Mouse (Mus musculus) heart, embryonic 15.5 days (tissue): Measurements from ENCODE around the gene Efhc1. TPM values are rescaled to one million over a fixed set of nuclear protein-coding genes. Genes with fewer than 3 reads are reported as not detected.
A peak's percentile ranks its signal among the peaks of the same experiment; 100 is the strongest.

Experiments used
- ATAC-seq: fragments of 200-750 bp; cut with Nextera tagmentation; replicated peaks from 2 replicates; pipeline ENCODE4 v1.8.0; 2017; ENCODE audit warnings: low read depth, moderate TSS enrichment; ENCODE audit not compliant: insufficient number of reproducible peaks, insufficient read depth, low FRiP score
- H3K27ac ChIP-seq: fragments of 300-500 bp; sonication (generic); 2 replicates; pipeline ENCODE4 v1.5.1; 2015; ENCODE audit warnings: mild to moderate bottlenecking, inconsistent platforms
- H3K27me3 ChIP-seq: fragments of 300-500 bp; sonication (generic); 2 replicates; pipeline ENCODE4 v1.6.1; 2015; ENCODE audit warnings: inconsistent platforms
- H3K36me3 ChIP-seq: fragments of 300-500 bp; sonication (generic); 2 replicates; pipeline ENCODE4 v1.6.1; 2015; ENCODE audit warnings: mild to moderate bottlenecking, inconsistent platforms
- H3K4me1 ChIP-seq: fragments of 300-500 bp; sonication (generic); replicated peaks from 2 replicates; pipeline ENCODE4 v1.6.1; 2015; ENCODE audit warnings: inconsistent platforms
- H3K4me2 ChIP-seq: fragments of 300-500 bp; sonication (generic); 2 replicates; pipeline ENCODE4 v1.6.1; 2015; ENCODE audit warnings: inconsistent platforms, mild to moderate bottlenecking, moderate library complexity
- H3K4me3 ChIP-seq: fragments of 300-500 bp; sonication (generic); 2 replicates; pipeline ENCODE4 v1.5.1; 2015; ENCODE audit warnings: mild to moderate bottlenecking, inconsistent platforms
- H3K9ac ChIP-seq: fragments of 300-500 bp; sonication (generic); 2 replicates; pipeline ENCODE4 v1.6.1; 2015; ENCODE audit warnings: mild to moderate bottlenecking, inconsistent platforms
- H3K9me3 ChIP-seq: fragments of 300-500 bp; sonication (generic); replicated peaks from 2 replicates; pipeline ENCODE4 v1.6.1; 2016; ENCODE audit warnings: inconsistent platforms
- WGBS: fragments of 180-500 bp; shearing (Covaris S2); methylation state at CpG from one replicate; pipeline ENCODE4 v1.1.7; 2015; ENCODE audit warnings: mixed read lengths; 5-methylcytosine and 5-hydroxymethylcytosine counted together
- polyA plus RNA-seq: library from polyadenylated mRNA; unstranded; fragments of >200 nt; fragmentation: Nextera tagmentation; extraction: Ambion mirVana; gene quantifications from 2 replicates; pipeline ENCODE4 v1.2.1, GENCODE M21; 2015

Efhc1 gene
- polyA plus RNA-seq = 1.6 and 2.0 TPM in 2 replicates

DNA sequence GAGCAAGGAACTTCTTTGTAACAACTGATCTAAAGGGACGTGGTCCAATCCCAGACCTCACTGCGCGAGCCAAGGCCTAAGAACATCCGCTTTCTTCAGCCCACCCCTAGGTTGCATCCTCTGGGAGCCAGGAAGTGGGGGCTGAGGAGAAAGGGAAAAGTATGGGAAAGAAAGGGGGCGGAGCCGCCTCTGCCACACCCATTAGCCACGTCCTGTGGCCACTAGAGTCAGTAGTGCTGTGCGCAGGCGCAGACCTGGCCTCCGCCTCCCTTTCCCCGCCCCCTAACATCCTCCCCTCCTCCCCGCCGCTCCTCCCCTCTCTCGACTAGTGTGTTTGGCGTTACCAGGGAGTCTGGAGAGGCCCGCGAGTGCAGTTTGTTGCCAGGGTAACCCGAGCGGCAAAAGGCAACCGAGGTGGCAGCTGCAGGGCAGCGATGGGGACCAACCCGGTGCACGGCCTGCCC, at the start of gene Efhc1:
Gene Efhc1, plus strand, starts transcription at position 327 of the 464 bp plus-strand sequence.
- Histone ChIP-seq H3K4me2 (peak within 1 kb of the TSS; percentile 81), H3K9me3 (no peaks in the 10 kb centered on the region), H3K4me3 (peak within 1 kb of the TSS; percentile 64), H3K27ac (peak within 1 kb of the TSS; percentile 69), H3K27me3 (no peaks in the 10 kb centered on the region), H3K9ac (peak within 1 kb of the TSS; percentile 60), H3K4me1 (peaks cover 4% of the 10 kb centered on the region), H3K36me3 (no peaks in the 10 kb centered on the region)
- 4% methylated on average over 23 of the region's 23 CpGs for WGBS
- peak; percentile 97 for ATAC-seq

DNA sequence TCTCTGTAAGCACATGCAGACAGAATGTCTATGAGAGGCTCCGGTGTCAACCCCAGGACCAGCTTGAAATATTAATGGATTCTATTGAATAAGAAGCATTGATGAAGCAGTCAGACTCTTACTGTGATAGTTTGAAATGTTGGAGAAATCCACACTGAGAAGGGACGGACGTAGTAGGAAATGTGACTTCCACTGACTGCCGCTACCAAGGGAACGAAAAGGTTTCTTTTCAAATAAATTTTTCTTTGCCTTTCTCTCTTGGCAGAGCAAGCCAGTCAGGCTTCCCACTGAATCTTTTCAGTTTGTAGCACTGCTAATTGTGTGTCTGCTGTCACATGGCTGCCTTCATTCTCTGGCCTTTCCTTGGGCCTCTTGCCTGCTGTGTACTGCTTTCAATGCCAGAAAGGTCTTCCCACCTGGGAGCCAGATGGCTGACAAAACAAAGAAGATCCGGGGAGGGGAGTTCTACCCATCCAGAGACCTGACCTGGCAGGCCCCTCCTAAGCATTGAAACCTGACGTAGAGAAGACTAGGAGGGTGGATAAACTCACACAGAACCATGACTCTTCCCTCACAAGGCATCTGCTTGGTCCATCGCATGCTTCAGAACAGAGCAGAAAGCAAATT, 45.8 kb upstream of the Efhc1 start:
- Histone ChIP-seq H3K9me3 (no peaks in the 10 kb centered on the region), H3K9ac (no peak overlapping the region), H3K4me3 (no peak overlapping the region), H3K27me3 (no peaks in the 10 kb centered on the region), H3K4me1 (no peaks in the 10 kb centered on the region), H3K4me2 (no peak overlapping the region), H3K36me3 (no peaks in the 10 kb centered on the region), H3K27ac (no peak overlapping the region)
- WGBS = 86% methylated on average over 8 of the region's 8 CpGs
- ATAC-seq = no peak

- Histone ChIP-seq H3K4me3 (no peak overlapping the region), H3K27ac (no peak overlapping the region), H3K36me3 (no peaks in the 10 kb centered on the region), H3K4me1 (no peaks in the 10 kb centered on the region), H3K27me3 (no peaks in the 10 kb centered on the region), H3K4me2 (no peak overlapping the region), H3K9me3 (no peaks in the 10 kb centered on the region), H3K9ac (no peak overlapping the region)
- no peak for ATAC-seq
- 85% methylated on average over 9 of the region's 9 CpGs for WGBS
Measured at GRCm38 (mm10) chr1:20906128-20906515, 45.3 kb upstream of the Efhc1 start.

- Histone ChIP-seq H3K4me1 (peaks cover 3% of the 10 kb centered on the region; the same call in 1 of the 2 replicates), H3K9ac (no peak overlapping the region), H3K27ac (no peak overlapping the region), H3K4me3 (no peak overlapping the region), H3K4me2 (no peak overlapping the region), H3K27me3 (no peaks in the 10 kb centered on the region), H3K9me3 (no peaks in the 10 kb centered on the region), H3K36me3 (no peaks in the 10 kb centered on the region)
- no peak for ATAC-seq
- 61% methylated on average over 4 of the region's 4 CpGs for WGBS
Measured at GRCm38 (mm10) chr1:20908541-20908940, 42.9 kb upstream of the Efhc1 start.

DNA sequence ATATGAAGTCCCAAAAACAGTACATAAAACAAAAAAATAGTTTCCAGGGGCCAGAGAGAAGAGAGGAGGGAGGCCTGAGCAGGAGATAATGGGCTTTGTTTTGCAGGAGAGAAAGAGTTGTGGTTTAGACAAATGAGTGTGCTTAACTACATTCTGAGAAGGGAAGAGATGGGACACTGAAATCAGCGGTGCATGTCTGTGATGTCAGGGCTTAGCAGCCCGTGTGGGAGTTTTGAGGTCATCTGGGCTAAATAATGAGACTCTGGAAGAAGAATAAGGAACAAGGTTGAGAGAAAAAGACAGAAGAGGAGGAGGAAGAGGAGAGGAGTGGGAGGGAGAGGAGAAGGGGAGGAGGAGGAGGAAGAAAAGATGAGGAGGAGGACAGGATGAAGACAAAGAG, 39.3 kb upstream of the Efhc1 start:
- H3K27ac ChIP-seq = no peak overlapping the region
- WGBS = 37% methylated on average over 2 of the region's 2 CpGs
- H3K9me3 ChIP-seq = no peaks in the 10 kb centered on the region
- H3K9ac ChIP-seq = no peak overlapping the region
- H3K36me3 ChIP-seq = no peaks in the 10 kb centered on the region
- peaks cover 3% of the 10 kb centered on the region; the same call in 1 of the 2 replicates for H3K4me1 ChIP-seq
- no peak overlapping the region for H3K4me2 ChIP-seq
- ATAC-seq = no peak
- H3K4me3 ChIP-seq = no peak overlapping the region
- no peaks in the 10 kb centered on the region for H3K27me3 ChIP-seq

- Histone ChIP-seq H3K27me3 (no peaks in the 10 kb centered on the region), H3K4me1 (peaks cover 3% of the 10 kb centered on the region; the same call in 1 of the 2 replicates), H3K4me2 (0 out of 2 replicates have a peak overlapping the region, but pooled peaks have one; percentile 25), H3K9me3 (no peaks in the 10 kb centered on the region), H3K27ac (no peak overlapping the region), H3K36me3 (no peaks in the 10 kb centered on the region), H3K4me3 (no peak overlapping the region), H3K9ac (no peak overlapping the region)
- 61% methylated on average over 13 of the region's 13 CpGs for WGBS
- no peak for ATAC-seq
Measured at GRCm38 (mm10) chr1:20912527-20913171, 38.8 kb upstream of the Efhc1 start.

GRCm38 (mm10) chr1:20914769-20915168, 36.7 kb upstream of the Efhc1 start:
- no peak for ATAC-seq
- H3K27ac ChIP-seq = no peak overlapping the region
- H3K9ac ChIP-seq = no peak overlapping the region
- no peaks in the 10 kb centered on the region for H3K36me3 ChIP-seq
- no peaks in the 10 kb centered on the region for H3K27me3 ChIP-seq
- peaks cover 3% of the 10 kb centered on the region; the same call in 1 of the 2 replicates for H3K4me1 ChIP-seq
- H3K4me3 ChIP-seq = no peak overlapping the region
- H3K9me3 ChIP-seq = no peaks in the 10 kb centered on the region
- 84% methylated on average over 3 of the region's 3 CpGs for WGBS
- H3K4me2 ChIP-seq = no peak overlapping the region

- WGBS = 78% methylated on average over 5 of the region's 5 CpGs
- no peak for ATAC-seq
- H3K9ac ChIP-seq = no peak overlapping the region
- H3K4me3 ChIP-seq = no peak overlapping the region
- peaks cover 3% of the 10 kb centered on the region; the same call in 1 of the 2 replicates for H3K4me1 ChIP-seq
- no peak overlapping the region for H3K4me2 ChIP-seq
- no peaks in the 10 kb centered on the region for H3K9me3 ChIP-seq
- H3K27ac ChIP-seq = no peak overlapping the region
- no peaks in the 10 kb centered on the region for H3K36me3 ChIP-seq
- no peaks in the 10 kb centered on the region for H3K27me3 ChIP-seq
Measured at GRCm38 (mm10) chr1:20915608-20916007, 35.8 kb upstream of the Efhc1 start.

GRCm38 (mm10) chr1:20917496-20918050, 33.9 kb upstream of the Efhc1 start:
- no peak overlapping the region for H3K27ac ChIP-seq
- H3K27me3 ChIP-seq = no peaks in the 10 kb centered on the region
- no peak overlapping the region for H3K4me3 ChIP-seq
- peaks cover 5% of the 10 kb centered on the region for H3K4me1 ChIP-seq
- no peak overlapping the region for H3K4me2 ChIP-seq
- WGBS = 71% methylated on average over 6 of the region's 6 CpGs
- no peak overlapping the region for H3K9ac ChIP-seq
- no peak for ATAC-seq
- H3K36me3 ChIP-seq = no peaks in the 10 kb centered on the region
- no peaks in the 10 kb centered on the region for H3K9me3 ChIP-seq

DNA sequence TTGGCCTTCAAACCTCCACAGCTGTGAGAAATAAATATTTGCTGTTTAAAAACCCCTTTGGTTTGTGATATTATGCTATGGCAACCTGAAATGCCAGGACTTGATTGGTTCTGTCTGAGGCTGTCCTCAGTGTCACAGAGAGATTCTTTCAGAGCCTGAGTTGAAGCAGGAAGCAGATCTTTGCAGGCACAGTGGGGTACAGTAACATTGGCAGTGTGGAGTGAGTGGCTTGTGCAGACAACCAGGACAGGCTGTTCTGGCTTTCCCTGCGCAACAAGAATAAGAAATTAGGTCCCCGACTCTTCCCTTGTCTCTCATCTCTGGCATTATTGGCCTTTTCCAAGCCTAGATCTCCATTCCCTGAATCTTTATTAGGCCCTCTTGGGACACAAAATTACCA, 31.7 kb upstream of the Efhc1 start:
- no peaks in the 10 kb centered on the region for H3K36me3 ChIP-seq
- ATAC-seq = no peak
- no peaks in the 10 kb centered on the region for H3K9me3 ChIP-seq
- no peak overlapping the region for H3K4me2 ChIP-seq
- peaks cover 15% of the 10 kb centered on the region for H3K4me1 ChIP-seq
- no peak overlapping the region for H3K27ac ChIP-seq
- no peak overlapping the region for H3K4me3 ChIP-seq
- 83% methylated on average over 2 of the region's 2 CpGs for WGBS
- H3K9ac ChIP-seq = no peak overlapping the region
- H3K27me3 ChIP-seq = no peaks in the 10 kb centered on the region

DNA sequence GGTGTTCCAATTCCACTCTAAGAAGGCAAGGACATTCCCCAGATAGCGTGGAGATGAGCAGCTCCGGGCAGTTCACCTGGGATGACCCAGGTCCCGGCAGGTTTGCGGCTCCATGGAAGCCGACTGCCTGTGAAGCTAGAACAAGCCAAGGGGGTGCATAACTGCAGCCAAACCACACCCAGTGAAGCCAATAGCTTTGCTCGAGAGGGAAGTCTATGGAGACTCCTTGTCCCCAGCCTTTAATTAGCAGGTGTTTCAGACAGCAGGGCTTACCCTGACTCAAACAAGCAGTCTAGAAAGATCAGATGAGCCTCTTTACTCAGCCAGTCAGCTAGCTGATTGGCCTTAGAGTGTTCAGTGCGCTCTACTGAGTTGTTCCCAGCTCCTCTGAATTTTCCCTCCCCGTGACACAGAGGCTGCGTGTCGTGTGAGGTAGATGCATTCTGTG, 30.3 kb upstream of the Efhc1 start:
- peaks cover 15% of the 10 kb centered on the region for H3K4me1 ChIP-seq
- H3K4me3 ChIP-seq = no peak overlapping the region
- H3K27ac ChIP-seq = no peak overlapping the region
- 73% methylated on average over 10 of the region's 10 CpGs for WGBS
- ATAC-seq = no peak
- H3K27me3 ChIP-seq = no peaks in the 10 kb centered on the region
- no peak overlapping the region for H3K4me2 ChIP-seq
- no peaks in the 10 kb centered on the region for H3K9me3 ChIP-seq
- H3K9ac ChIP-seq = no peak overlapping the region
- no peaks in the 10 kb centered on the region for H3K36me3 ChIP-seq
